Mouse (Mus musculus): ENCODE measurements around the gene Ica1. TPM values are rescaled to one million over a fixed set of nuclear protein-coding genes. Genes with fewer than 3 reads are reported as not detected.
A peak's percentile ranks its signal among the peaks of the same experiment; 100 is the strongest.

Ica1 gene
- polyA plus RNA-seq, 2 experiments = 1.9 to 5.5 TPM

DNA sequence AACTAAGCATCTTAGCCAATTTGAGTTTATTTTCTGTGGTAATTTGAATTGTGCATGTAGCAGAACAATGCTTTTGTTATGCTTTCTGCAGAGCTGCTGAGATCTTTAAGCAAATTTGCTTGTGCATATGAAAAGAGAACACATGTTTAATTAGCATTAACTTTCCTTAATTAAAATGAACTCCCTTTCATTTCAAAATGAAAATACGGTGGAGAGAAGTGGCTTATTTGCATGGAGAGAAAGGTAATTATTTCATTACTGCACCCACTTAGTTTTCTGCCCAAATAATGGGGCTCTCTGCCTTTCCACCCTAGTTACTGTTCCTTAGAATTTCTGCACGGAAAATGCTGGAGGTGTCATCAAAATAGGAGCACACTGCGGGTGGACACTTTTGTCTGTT, 13.5 kb upstream of the Ica1 start:
- H3K4me3 ChIP-seq (ENCODE audit: insufficient read depth in 1 of 2, low read depth in 2 of 2, low read length in 2 of 2) = no peak overlapping the region
- no peak overlapping the region for H3K4me2 ChIP-seq (ENCODE audit: low read depth)
- H3K9me3 ChIP-seq (ENCODE audit: control insufficient read depth, low read length) = no peaks in the 10 kb centered on the region
- no peak overlapping the region for H3K27ac ChIP-seq
- TF ChIP-seq EP300 (IDR thresholded peaks at IDR 0.05; ENCODE audit: low read depth) (no peak), CTCF (IDR thresholded peaks at IDR 0.05; ENCODE audit: low read depth) (no peak)
- H3K36me3 ChIP-seq (replicated peaks; ENCODE audit: control insufficient read depth, insufficient read depth, low read depth) = no peaks in the 10 kb centered on the region
- no peaks in the 10 kb centered on the region for H3K4me1 ChIP-seq (replicated peaks; ENCODE audit: control insufficient read depth in 2 of 2, insufficient read depth in 2 of 2, low read length in 1 of 2)
- no peak overlapping the region for H3K9ac ChIP-seq (replicated peaks)
- DNase-seq (ENCODE audit: low read depth in 3 of 3, low spot score in 3 of 3) = no peak
- whole genome bisulfite sequencing (ENCODE audit: insufficient replicate concordance) = 74% methylated on average over 3 of the region's 3 CpGs
- H3K27me3 ChIP-seq (ENCODE audit: control insufficient read depth, insufficient read depth, low read length) = no peaks in the 10 kb centered on the region
- ATAC-seq (ENCODE audit: insufficient read depth) = no peak

DNA sequence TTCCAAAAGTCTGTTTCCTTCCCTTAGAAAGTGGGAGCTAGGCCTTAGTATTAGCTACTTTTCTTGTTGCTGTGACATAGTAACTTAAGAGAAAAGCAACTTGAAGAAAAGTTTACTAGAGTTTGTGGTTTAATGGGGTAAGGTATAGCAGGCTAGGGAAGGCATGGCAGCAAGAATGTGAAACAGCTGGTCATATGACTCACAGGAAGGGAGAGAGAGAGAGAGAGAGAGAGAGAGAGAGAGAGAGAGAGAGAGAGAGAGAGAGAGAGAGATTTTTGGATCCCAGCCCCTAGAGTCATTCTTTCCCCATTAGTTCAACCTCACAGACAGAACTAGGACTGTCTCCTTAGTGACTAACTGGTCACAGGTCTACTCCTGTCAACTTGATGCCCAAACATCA, 2.3 kb upstream of the Ica1 start:
- Histone ChIP-seq H3K4me3 (ENCODE audit: insufficient read depth in 1 of 2, low read depth in 2 of 2, low read length in 2 of 2) (no peak overlapping the region), H3K9ac (replicated peaks) (no peak overlapping the region), H3K36me3 (replicated peaks; ENCODE audit: control insufficient read depth, insufficient read depth, low read depth) (no peaks in the 10 kb centered on the region), H3K9me3 (ENCODE audit: control insufficient read depth, low read length) (no peaks in the 10 kb centered on the region), H3K27me3 (ENCODE audit: control insufficient read depth, insufficient read depth, low read length) (peaks cover 26% of the 10 kb centered on the region), H3K4me1 (replicated peaks; ENCODE audit: control insufficient read depth in 2 of 2, insufficient read depth in 2 of 2, low read length in 1 of 2) (no peaks in the 10 kb centered on the region), H3K4me2 (ENCODE audit: low read depth) (no peak overlapping the region), H3K27ac (no peak overlapping the region)
- DNase-seq (ENCODE audit: low read depth in 3 of 3, low spot score in 3 of 3) (no peak), ATAC-seq (ENCODE audit: insufficient read depth) (no peak)
- TF ChIP-seq EP300 (IDR thresholded peaks at IDR 0.05; ENCODE audit: low read depth) (no peak), CTCF (IDR thresholded peaks at IDR 0.05; ENCODE audit: low read depth) (no peak)

DNA sequence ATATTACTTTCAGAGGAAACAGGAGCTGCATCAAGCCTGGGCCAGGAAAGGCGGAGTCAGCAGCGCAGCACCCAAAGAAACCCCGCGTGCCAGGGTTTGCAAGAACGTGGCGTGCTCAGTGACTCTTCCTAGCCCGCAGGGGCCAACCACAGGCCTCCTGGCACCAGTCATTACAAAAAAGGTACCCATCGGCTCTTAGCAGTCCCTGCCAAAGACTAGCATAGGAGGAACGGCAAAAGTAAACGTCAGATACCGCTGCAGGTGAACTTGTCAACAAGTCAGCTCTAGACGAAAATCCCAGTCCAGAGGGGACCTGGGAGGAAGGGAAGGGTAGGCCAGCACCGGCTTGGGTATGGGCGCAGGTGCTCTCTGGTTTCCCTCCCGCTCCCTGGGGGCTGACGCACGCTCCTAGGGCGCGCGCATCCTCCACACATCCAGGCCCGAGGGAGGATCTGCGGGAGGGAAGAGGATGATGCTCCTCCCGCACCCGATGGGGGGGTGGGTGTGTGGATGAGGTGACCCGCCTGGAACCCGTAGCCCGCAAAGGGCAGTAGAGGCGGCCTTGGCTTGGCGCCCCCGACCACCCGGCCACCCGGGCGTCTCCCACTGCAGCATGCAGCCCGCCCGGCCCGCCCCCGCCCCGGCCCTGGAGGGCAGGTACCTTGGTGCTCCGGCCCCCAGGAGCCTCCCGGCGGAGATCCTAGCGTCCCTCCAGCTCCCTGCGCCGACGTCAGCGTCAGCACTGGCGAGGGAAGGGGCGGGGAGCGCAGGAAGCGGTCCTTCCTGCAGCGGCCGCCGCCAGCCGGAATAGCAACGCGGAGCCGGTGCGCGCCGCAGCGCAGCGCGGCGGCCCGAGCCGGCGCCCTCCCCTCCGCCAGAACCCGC, 635 bp downstream of the Ica1 start:
- Histone ChIP-seq H3K4me1 (replicated peaks; ENCODE audit: control insufficient read depth in 2 of 2, insufficient read depth in 2 of 2, low read length in 1 of 2) (no peaks in the 10 kb centered on the region), H3K9me3 (ENCODE audit: control insufficient read depth, low read length) (no peaks in the 10 kb centered on the region), H3K27me3 (ENCODE audit: control insufficient read depth, insufficient read depth, low read length) (peaks cover 26% of the 10 kb centered on the region), H3K4me2 (ENCODE audit: low read depth) (peak overlapping the region; percentile 65), H3K4me3 (ENCODE audit: insufficient read depth in 1 of 2, low read depth in 2 of 2, low read length in 2 of 2) (peak overlapping the region; percentile 55 to 58), H3K9ac (replicated peaks) (no peak overlapping the region; the same call in 1 of the 2 replicates), H3K27ac (no peak overlapping the region), H3K36me3 (replicated peaks; ENCODE audit: control insufficient read depth, insufficient read depth, low read depth) (no peaks in the 10 kb centered on the region)
- no peak for TF ChIP-seq EP300 (IDR thresholded peaks at IDR 0.05; ENCODE audit: low read depth)
- no peak for TF ChIP-seq CTCF (IDR thresholded peaks at IDR 0.05; ENCODE audit: low read depth)
- ATAC-seq (ENCODE audit: insufficient read depth) (peak; percentile 67; the same call in 1 of the 2 replicates), DNase-seq (ENCODE audit: low read depth in 3 of 3, low spot score in 3 of 3) (no peak)
- under 1% methylated on average over 64 of the region's 69 CpGs for WGBS (ENCODE audit: insufficient replicate concordance)

DNA sequence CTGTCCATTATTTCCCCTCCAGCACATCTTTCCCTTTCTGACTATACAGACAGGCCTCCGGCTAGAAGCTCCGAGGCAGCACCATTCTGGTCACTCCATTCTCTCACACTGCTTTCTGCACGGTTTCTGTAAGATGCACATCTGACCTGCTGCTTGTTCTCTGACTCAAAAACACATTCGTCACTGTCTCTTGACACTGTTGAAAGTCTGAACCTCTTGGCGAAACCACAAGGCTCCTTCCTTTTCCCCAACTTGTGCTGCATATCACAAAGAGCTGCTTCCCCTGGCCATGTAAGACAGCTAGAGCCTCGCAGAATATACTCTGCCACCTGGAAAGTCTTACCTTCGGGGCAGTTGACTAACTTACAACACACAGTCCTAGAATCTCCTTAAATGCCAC, 6.7 kb downstream of the Ica1 start:
- H3K4me2 ChIP-seq (ENCODE audit: low read depth) = no peak overlapping the region
- WGBS (ENCODE audit: insufficient replicate concordance) = 13% methylated on average over 7 of the region's 7 CpGs
- no peak for DNase-seq (ENCODE audit: low read depth in 3 of 3, low spot score in 3 of 3)

DNA sequence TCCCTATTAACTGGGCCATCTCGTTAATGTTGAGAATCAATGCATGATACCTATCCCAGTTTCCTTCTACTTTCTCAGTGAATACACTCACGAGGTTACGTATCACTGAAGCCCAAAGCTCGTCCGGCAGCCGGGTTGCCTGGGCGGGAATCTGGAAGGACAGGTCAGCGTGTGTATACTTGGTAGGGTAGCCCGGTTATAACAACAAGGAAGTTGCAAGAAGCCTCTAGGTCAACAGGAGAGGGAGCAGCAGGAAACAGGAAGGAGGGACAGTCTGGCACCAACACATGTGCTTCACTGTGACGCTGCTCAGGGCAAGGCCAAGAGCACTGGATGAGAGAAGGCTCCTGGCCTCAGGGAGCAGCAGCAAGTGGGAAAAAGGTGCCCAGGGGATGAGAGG, 7.9 kb downstream of the Ica1 start:
- Histone ChIP-seq H3K27ac (no peak overlapping the region), H3K9ac (replicated peaks) (no peak overlapping the region), H3K36me3 (replicated peaks; ENCODE audit: control insufficient read depth, insufficient read depth, low read depth) (no peaks in the 10 kb centered on the region), H3K4me1 (replicated peaks; ENCODE audit: control insufficient read depth in 2 of 2, insufficient read depth in 2 of 2, low read length in 1 of 2) (peaks cover 0 to 6% of the 10 kb centered on the region in 2 experiments; a peak in 1 of 4 replicates), H3K27me3 (ENCODE audit: control insufficient read depth, insufficient read depth, low read length) (no peaks in the 10 kb centered on the region), H3K4me2 (ENCODE audit: low read depth) (no peak overlapping the region), H3K9me3 (ENCODE audit: control insufficient read depth, low read length) (no peaks in the 10 kb centered on the region), H3K4me3 (ENCODE audit: insufficient read depth in 1 of 2, low read depth in 2 of 2, low read length in 2 of 2) (no peak overlapping the region)
- TF ChIP-seq EP300 (IDR thresholded peaks at IDR 0.05; ENCODE audit: low read depth) (no peak), CTCF (IDR thresholded peaks at IDR 0.05; ENCODE audit: low read depth) (no peak)
- ATAC-seq (ENCODE audit: insufficient read depth) (peak; percentile 52; the same call in 1 of the 2 replicates), DNase-seq (ENCODE audit: low read depth in 3 of 3, low spot score in 3 of 3) (no peak)
- 35% methylated on average over 10 of the region's 10 CpGs for WGBS (ENCODE audit: insufficient replicate concordance)

More for the DNA sequence above, 6.7 kb downstream of the Ica1 start:
- H3K27ac ChIP-seq = no peak overlapping the region
- no peaks in the 10 kb centered on the region for H3K9me3 ChIP-seq (ENCODE audit: control insufficient read depth, low read length)
- no peak overlapping the region for H3K9ac ChIP-seq (replicated peaks)
- peaks cover 0 to 6% of the 10 kb centered on the region in 2 experiments; a peak in 1 of 4 replicates for H3K4me1 ChIP-seq (replicated peaks; ENCODE audit: control insufficient read depth in 2 of 2, insufficient read depth in 2 of 2, low read length in 1 of 2)
- no peaks in the 10 kb centered on the region for H3K27me3 ChIP-seq (ENCODE audit: control insufficient read depth, insufficient read depth, low read length)
- TF ChIP-seq CTCF (IDR thresholded peaks at IDR 0.05; ENCODE audit: low read depth) = no peak
- no peak for TF ChIP-seq EP300 (IDR thresholded peaks at IDR 0.05; ENCODE audit: low read depth)
- H3K4me3 ChIP-seq (ENCODE audit: insufficient read depth in 1 of 2, low read depth in 2 of 2, low read length in 2 of 2) = no peak overlapping the region
- H3K36me3 ChIP-seq (replicated peaks; ENCODE audit: control insufficient read depth, insufficient read depth, low read depth) = no peaks in the 10 kb centered on the region
- ATAC-seq (ENCODE audit: insufficient read depth) = no peak

All from liver, embryonic 14.5 days (tissue).